Mouse (Mus musculus): Measurements from ENCODE around the gene Camta1. TPM values are rescaled to one million over a fixed set of nuclear protein-coding genes. Genes with fewer than 3 reads are reported as not detected.

Gene Camta1
- polyA plus RNA-seq, 1 experiment from 2014 or later: 61.9 TPM

DNA sequence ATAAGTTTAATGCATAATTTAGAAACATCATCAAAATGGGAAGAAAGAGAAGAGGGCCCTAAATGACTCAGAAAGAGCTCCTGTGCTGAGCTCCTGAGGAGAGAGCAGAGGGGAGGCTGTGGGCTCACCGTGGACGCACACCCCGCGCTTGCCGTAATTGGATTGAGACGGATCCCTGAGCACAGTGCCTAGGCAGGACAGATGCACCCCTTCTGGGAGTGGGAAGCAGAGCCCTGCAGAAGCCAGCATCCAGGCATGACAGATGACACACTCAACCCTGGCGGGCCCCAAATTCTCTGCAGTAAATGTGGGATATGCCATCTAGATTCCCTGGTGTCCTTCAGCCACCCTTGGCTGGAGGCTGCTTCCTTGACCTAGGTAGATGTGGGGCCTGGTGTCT, 654.1 kb downstream of the Camta1 start:
- ATAC-seq (ENCODE audit: low FRiP score, low TSS enrichment) (no peak), DNase-seq (ENCODE audit: low spot score) (no peak)
- TF ChIP-seq EP300 (optimal IDR thresholded peaks at IDR 0.05): no peak
- Histone ChIP-seq H3K4me1 (replicated peaks; ENCODE audit: control insufficient read depth, insufficient read depth) (no peaks in the 10 kb centered on the region), H3K9ac (ENCODE audit: low read length) (no peak overlapping the region), H3K4me2 (replicated peaks; ENCODE audit: low read depth) (no peak overlapping the region), H3K4me3 (ENCODE audit: low read depth, low read length) (no peak overlapping the region), H3K27ac (replicated peaks) (no peak overlapping the region), H3K27me3 (ENCODE audit: control insufficient read depth, insufficient read depth, low read length) (no peaks in the 10 kb centered on the region), H3K9me3 (ENCODE audit: control insufficient read depth, low read length) (no peaks in the 10 kb centered on the region), H3K36me3 (ENCODE audit: control insufficient read depth, insufficient read depth, low read length) (no peaks in the 10 kb centered on the region)
- WGBS: 86% methylated on average over 7 of the region's 7 CpGs

GRCm38 (mm10) chr4:151202891-151203290, 658.8 kb downstream of the Camta1 start:
- Histone ChIP-seq H3K9ac (ENCODE audit: low read length) (no peak overlapping the region), H3K4me1 (replicated peaks; ENCODE audit: control insufficient read depth, insufficient read depth) (no peaks in the 10 kb centered on the region), H3K36me3 (ENCODE audit: control insufficient read depth, insufficient read depth, low read length) (no peaks in the 10 kb centered on the region), H3K4me2 (replicated peaks; ENCODE audit: low read depth) (no peak overlapping the region), H3K27ac (replicated peaks) (no peak overlapping the region), H3K9me3 (ENCODE audit: control insufficient read depth, low read length) (no peaks in the 10 kb centered on the region), H3K27me3 (ENCODE audit: control insufficient read depth, insufficient read depth, low read length) (no peaks in the 10 kb centered on the region), H3K4me3 (ENCODE audit: low read depth, low read length) (no peak overlapping the region)
- 62% methylated on average over 6 of the region's 6 CpGs for WGBS
- DNase-seq (ENCODE audit: low spot score) (no peak), ATAC-seq (ENCODE audit: low FRiP score, low TSS enrichment) (no peak)
- no peak for TF ChIP-seq EP300 (optimal IDR thresholded peaks at IDR 0.05)
- TF ChIP-seq CTCF (IDR thresholded peaks at IDR 0.05; ENCODE audit: low read depth): no peak

GRCm38 (mm10) chr4:151200316-151200715, 661.4 kb downstream of the Camta1 start:
- no peak for DNase-seq (ENCODE audit: low spot score)
- no peaks in the 10 kb centered on the region for H3K36me3 ChIP-seq (ENCODE audit: control insufficient read depth, insufficient read depth, low read length)
- H3K27me3 ChIP-seq (ENCODE audit: control insufficient read depth, insufficient read depth, low read length): no peaks in the 10 kb centered on the region
- no peaks in the 10 kb centered on the region for H3K4me1 ChIP-seq (replicated peaks; ENCODE audit: control insufficient read depth, insufficient read depth)
- WGBS: 76% methylated on average over 9 of the region's 9 CpGs
- H3K27ac ChIP-seq (replicated peaks): no peak overlapping the region
- H3K4me3 ChIP-seq (ENCODE audit: low read depth, low read length): no peak overlapping the region
- ATAC-seq (ENCODE audit: low FRiP score, low TSS enrichment): no peak
- no peak overlapping the region for H3K4me2 ChIP-seq (replicated peaks; ENCODE audit: low read depth)
- TF ChIP-seq EP300 (optimal IDR thresholded peaks at IDR 0.05) (no peak), CTCF (IDR thresholded peaks at IDR 0.05; ENCODE audit: low read depth) (no peak)
- H3K9me3 ChIP-seq (ENCODE audit: control insufficient read depth, low read length): no peaks in the 10 kb centered on the region
- no peak overlapping the region for H3K9ac ChIP-seq (ENCODE audit: low read length)

DNA sequence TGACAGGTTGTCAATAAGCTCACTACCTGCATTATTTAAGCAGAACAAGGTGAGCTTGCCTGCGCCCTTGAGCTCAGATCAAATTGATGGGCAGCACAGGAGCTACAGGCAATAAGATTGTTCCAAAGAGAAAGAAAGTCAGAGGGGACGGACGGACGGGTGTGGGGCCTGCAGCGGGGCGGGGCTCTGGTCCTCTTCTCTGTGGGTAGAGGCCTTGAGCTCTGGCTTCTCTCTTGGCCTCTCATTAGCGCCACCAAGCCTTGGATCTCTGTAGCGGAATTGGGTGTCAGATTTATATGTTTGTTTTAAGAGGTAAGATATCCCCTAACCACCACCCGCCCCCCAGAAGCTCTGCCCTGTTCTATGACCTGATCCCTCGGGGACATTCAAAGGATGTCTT, 666.5 kb downstream of the Camta1 start:
- Histone ChIP-seq H3K4me2 (replicated peaks; ENCODE audit: low read depth) (no peak overlapping the region), H3K4me3 (ENCODE audit: low read depth, low read length) (no peak overlapping the region), H3K36me3 (ENCODE audit: control insufficient read depth, insufficient read depth, low read length) (no peaks in the 10 kb centered on the region), H3K27me3 (ENCODE audit: control insufficient read depth, insufficient read depth, low read length) (no peaks in the 10 kb centered on the region), H3K9ac (ENCODE audit: low read length) (no peak overlapping the region), H3K27ac (replicated peaks) (no peak overlapping the region), H3K4me1 (replicated peaks; ENCODE audit: control insufficient read depth, insufficient read depth) (no peaks in the 10 kb centered on the region), H3K9me3 (ENCODE audit: control insufficient read depth, low read length) (no peaks in the 10 kb centered on the region)
- no peak for TF ChIP-seq CTCF (IDR thresholded peaks at IDR 0.05; ENCODE audit: low read depth)
- no peak for TF ChIP-seq EP300 (optimal IDR thresholded peaks at IDR 0.05)
- ATAC-seq (ENCODE audit: low FRiP score, low TSS enrichment) (no peak), DNase-seq (ENCODE audit: low spot score) (no peak)
- WGBS: 41% methylated on average over 10 of the region's 10 CpGs

- WGBS: 40% methylated on average over 4 of the region's 4 CpGs
- Histone ChIP-seq H3K4me2 (replicated peaks; ENCODE audit: low read depth) (no peak overlapping the region), H3K27me3 (ENCODE audit: control insufficient read depth, insufficient read depth, low read length) (no peaks in the 10 kb centered on the region), H3K36me3 (ENCODE audit: control insufficient read depth, insufficient read depth, low read length) (no peaks in the 10 kb centered on the region), H3K27ac (replicated peaks) (no peak overlapping the region), H3K4me3 (ENCODE audit: low read depth, low read length) (no peak overlapping the region), H3K9ac (ENCODE audit: low read length) (no peak overlapping the region), H3K9me3 (ENCODE audit: control insufficient read depth, low read length) (no peaks in the 10 kb centered on the region), H3K4me1 (replicated peaks; ENCODE audit: control insufficient read depth, insufficient read depth) (no peaks in the 10 kb centered on the region)
- ATAC-seq (ENCODE audit: low FRiP score, low TSS enrichment) (no peak), DNase-seq (ENCODE audit: low spot score) (no peak)
- TF ChIP-seq CTCF (IDR thresholded peaks at IDR 0.05; ENCODE audit: low read depth): no peak
Measured at GRCm38 (mm10) chr4:151194715-151195097, 667.0 kb downstream of the Camta1 start.

DNA sequence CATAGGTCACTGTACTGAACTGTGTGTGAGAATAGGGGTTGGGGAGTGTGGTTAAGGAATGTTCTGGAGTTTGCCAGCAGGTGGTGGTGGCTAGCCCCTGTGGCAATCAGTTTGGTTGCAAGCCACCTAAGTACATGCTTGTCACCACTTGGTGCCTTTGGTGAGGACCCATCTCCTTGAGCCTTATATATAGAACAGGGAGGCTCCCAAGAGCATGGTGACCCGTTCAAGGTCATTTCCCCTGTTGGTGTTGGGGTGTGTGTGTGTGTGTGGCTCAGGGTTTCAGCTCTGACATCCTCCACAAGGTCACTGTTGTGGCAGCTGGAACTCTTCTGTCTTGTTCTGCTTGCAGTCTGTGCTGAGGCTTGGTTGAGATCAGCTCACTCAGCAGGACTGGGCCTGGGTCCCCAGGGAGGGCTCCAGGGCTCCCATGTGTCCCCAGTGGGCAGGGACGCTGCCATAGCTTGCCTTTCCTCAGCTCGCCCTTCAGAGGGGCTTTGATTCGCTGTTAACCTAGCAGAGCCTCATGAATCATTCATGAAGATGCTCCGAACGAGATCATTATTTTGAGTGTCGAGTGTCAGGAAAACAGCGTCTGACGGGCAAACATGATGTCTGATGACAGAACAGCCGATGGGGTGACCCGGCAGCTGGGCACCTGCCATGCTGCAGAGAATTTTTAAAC, 667.5 kb downstream of the Camta1 start:
- no peak overlapping the region for H3K27ac ChIP-seq (replicated peaks)
- H3K9me3 ChIP-seq (ENCODE audit: control insufficient read depth, low read length): no peaks in the 10 kb centered on the region
- no peak overlapping the region for H3K9ac ChIP-seq (ENCODE audit: low read length)
- no peak overlapping the region for H3K4me3 ChIP-seq (ENCODE audit: low read depth, low read length)
- DNase-seq (ENCODE audit: low spot score) (no peak), ATAC-seq (ENCODE audit: low FRiP score, low TSS enrichment) (no peak)
- 53% methylated on average over 11 of the region's 11 CpGs for WGBS
- H3K36me3 ChIP-seq (ENCODE audit: control insufficient read depth, insufficient read depth, low read length): no peaks in the 10 kb centered on the region
- no peaks in the 10 kb centered on the region for H3K27me3 ChIP-seq (ENCODE audit: control insufficient read depth, insufficient read depth, low read length)
- no peak for TF ChIP-seq CTCF (IDR thresholded peaks at IDR 0.05; ENCODE audit: low read depth)
- no peak for TF ChIP-seq EP300 (optimal IDR thresholded peaks at IDR 0.05)
- H3K4me1 ChIP-seq (replicated peaks; ENCODE audit: control insufficient read depth, insufficient read depth): no peaks in the 10 kb centered on the region
- no peak overlapping the region for H3K4me2 ChIP-seq (replicated peaks; ENCODE audit: low read depth)

Data from stomach, postnatal 0 days (tissue).